Mouse (Mus musculus) E14TG2a.4 (cell line): ENCODE results near the gene Tenm4.

Source experiments
- CTCF ChIP-seq: conservative IDR thresholded peaks from 2 replicates; pipeline ENCODE4 v1.5.1; 2014; ENCODE audit warnings: low read length
- POU5F1 ChIP-seq: IDR thresholded peaks from 2 replicates; pipeline ENCODE4 v1.6.1; 2014; ENCODE audit warnings: low read length, borderline replicate concordance

DNA sequence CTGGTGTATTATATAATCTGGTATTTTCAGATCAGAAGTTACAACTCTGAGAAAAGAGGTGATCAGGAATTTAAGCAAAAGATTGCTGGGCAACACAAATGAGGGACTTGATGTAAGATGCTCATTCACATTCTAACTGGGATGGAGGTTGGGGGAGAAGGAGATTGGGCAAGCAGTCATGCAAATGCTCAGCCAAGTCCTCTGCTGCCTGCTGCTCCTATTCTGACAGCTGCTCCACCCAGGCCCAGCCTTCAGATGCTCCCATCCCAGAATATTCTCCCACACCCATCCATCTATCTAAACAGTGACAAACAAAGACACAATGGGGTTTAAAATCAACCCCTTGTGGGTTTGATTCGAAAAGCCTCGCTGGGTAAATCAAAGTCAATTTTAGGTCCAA lies 43.8 kb downstream of the Tenm4 start:
- TF ChIP-seq CTCF (no peak), POU5F1 (no peak)
